Mouse (Mus musculus): ENCODE results near the gene Arid1b.

DNA sequence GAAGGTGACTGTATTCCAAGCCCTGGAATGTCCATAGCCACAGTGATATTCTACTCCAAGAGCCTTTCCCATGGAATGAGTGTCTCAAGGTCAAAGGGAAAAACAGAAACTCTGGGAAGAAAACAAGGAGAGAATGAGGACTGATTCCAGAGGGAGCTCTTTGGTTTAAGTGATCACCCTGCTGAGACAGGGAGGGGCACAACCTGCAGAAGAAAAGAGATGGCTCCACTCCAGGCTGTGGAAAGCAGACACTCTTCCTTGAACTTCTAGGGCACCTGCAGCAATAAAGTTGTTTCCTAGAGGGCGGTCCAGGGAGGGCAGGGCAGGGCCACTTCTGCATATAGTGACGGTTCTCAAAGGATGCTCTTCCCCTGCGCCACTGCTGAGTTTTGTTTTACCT lies 45.6 kb upstream of the Arid1b start:
- TF ChIP-seq CTCF (IDR thresholded peaks at IDR 0.05; ENCODE audit: low read depth) (no peak), EP300 (IDR thresholded peaks at IDR 0.05; ENCODE audit: low read depth) (no peak)

Measured in liver, postnatal 0 days (tissue).